Mouse (Mus musculus) erythroblast, embryonic 14.5 days (primary cell): ENCODE measurements at regions not wholly inside any gene's neighbourhood (a gene's known extent, or its start where the extent isn't known, plus 50 kb on each side); places are given as distances from the start of the nearest gene placed in this dataset.

Source experiments
- GATA1 ChIP-seq: IDR thresholded peaks from 2 replicates; pipeline ENCODE4 v1.6.1; 2012; ENCODE audit warnings: low read length, inconsistent platforms, mixed read lengths
- TAL1 ChIP-seq: IDR thresholded peaks from 3 replicates; pipeline ENCODE4 v1.6.1; 2012; ENCODE audit warnings: low read length, inconsistent platforms, mixed read lengths

DNA sequence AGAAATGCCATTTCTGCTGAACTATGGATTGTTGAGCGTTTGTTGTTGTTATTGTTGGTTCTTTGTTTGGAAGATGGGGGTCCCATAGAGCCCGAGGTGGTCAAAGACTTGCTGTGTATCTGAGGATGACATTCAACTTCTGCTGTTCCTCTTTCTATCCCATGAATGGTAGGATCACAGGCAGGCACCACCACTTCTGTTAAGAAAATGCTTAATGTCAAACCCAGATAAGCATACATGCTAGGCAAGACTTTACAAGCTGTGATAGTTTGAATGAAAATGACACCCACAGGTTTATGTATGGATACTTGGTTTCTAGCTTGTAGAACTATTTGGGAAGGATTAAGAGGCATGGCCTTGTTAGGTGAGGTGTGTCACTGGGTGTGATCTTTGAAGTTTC is 330.2 kb upstream of the Trib2 start:
- no peak for TF ChIP-seq GATA1
- TF ChIP-seq TAL1: no peak
